Mouse (Mus musculus): ENCODE data around the gene Zfp988. TPM values are rescaled to one million over a fixed set of nuclear protein-coding genes. Genes with fewer than 3 reads are reported as not detected.
"Not testable (repeated sequence)": the region's sequence is repeated elsewhere in the genome, so short reads cannot be mapped to it uniquely, and the experiment has no call there.

Zfp988 gene
- polyA plus RNA-seq, 1 experiment, result not detected

DNA sequence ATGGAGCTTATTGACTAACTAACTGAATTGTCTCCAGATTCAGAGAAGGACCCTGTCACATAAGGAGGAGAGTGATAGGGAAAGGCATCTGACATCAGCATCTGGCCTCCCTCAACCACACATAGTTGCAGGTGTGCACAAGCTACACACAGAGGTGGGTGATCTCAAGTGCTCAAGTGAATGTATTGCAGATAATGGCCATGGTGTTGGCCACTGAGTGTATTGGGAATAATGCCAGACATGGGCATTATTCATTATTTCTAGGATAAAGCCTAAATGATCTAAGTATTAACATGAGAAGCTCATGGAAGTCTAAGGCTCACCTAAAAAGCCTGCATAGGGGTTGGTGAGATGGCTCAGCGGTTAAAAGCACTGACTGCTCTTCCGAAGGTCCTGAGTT is 45.1 kb downstream of the Zfp988 start:
- not testable (repeated sequence) for DNase-seq; H3K4me3 ChIP-seq (replicated peaks; ENCODE audit: extremely low read depth, low read depth, low read length); H3K4me1 ChIP-seq (ENCODE audit: control insufficient read depth, insufficient read depth, low read length)
- WGBS, result 77% methylated on average over 2 of the region's 2 CpGs

DNA sequence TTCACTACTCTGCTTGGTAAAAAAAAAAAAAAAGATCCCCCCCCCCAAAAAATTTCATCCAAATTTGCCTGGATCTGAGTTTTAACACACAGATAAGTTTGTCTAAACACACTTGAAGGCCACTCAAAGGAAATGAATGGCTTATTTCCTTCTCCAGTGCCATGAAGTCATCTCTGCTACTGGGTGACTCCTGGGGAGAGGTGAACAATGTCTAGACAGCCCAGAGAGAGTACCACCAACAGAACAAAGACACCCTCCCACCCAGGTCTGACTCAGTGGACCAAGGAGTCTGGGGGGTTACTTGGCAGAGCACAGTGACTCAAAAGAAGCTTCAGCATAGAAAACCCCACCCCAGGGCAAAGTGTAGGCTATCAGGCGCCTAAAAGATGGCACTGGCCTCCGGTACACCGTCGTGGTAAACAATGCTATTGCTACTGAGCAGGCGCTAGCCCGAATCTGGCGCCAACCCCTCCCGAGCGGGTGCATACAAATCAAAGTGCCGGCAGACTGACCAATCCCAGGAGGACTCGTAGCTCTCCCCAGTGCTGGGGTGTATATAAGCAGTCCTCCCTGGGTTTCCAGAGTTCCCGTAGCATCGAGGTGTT is 46.0 kb downstream of the Zfp988 start:
- WGBS, result 80% methylated on average over 11 of the region's 13 CpGs
- H3K4me3 ChIP-seq (replicated peaks; ENCODE audit: extremely low read depth, low read depth, low read length); DNase-seq; H3K4me1 ChIP-seq (ENCODE audit: control insufficient read depth, insufficient read depth, low read length): not testable (repeated sequence)

DNA sequence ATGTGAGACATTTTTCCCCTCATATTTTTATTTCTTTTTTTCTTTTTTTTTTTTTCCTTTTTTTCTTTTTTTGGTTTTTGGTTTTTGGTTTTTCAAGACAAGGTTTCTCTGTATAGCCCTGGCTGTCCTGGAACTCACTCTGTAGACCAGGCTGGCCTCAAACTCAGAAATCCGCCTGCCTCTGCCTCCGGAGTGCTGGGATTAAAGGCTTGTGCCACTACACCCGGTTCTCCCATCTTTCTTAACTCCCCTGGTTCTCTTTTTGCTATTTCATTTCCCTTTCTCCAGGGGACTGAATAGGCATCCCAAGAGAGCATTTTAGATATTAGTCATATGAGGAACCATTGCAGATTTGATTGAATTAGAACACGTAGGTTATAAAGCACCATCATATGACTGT is 48.2 kb downstream of the Zfp988 start:
- not testable (repeated sequence) for DNase-seq; H3K4me1 ChIP-seq (ENCODE audit: control insufficient read depth, insufficient read depth, low read length); H3K4me3 ChIP-seq (replicated peaks; ENCODE audit: extremely low read depth, low read depth, low read length)
- WGBS, result 70% methylated on average over 4 of the region's 4 CpGs

DNA sequence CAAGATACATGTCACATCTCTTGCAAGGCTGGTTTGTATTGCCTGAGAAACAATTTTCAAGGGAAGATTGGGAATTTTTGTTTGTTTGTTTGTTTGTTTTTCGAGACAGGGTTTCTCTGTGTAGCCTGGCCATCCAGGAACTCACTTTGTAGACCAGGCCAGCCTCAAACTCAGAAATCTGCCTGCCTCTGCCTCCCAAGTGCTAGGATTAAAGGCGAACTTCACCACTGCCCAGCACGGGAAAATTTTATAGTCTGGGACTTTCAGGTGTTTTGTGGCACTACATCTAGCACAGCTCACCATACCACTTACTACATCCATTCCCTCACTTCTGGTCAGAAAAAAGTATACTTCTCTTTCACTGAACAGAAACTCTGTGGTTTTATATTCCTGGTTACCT is 50.6 kb downstream of the Zfp988 start:
- H3K4me3 ChIP-seq (replicated peaks; ENCODE audit: extremely low read depth, low read depth, low read length); H3K4me1 ChIP-seq (ENCODE audit: control insufficient read depth, insufficient read depth, low read length); DNase-seq: not testable (repeated sequence)
- no CpG with 5 or more reads among the region's 3 CpGs for WGBS

DNA sequence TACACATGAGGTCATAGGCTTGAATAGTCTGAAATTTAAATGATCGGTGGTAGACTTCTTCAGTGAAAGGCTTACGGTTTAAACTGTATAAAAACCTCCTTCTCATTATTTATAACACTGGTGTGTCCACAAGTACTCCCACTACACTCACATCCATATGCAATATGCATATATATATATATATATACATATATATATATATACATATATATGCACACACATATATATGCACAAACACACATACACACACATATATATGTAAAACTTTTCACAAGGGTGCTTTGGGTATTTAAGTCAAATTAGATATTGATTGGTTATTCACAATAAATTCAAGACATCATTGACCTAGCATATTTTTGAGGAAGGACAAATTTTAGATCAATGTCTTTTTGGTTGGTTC is 51.7 kb downstream of the Zfp988 start:
- not testable (repeated sequence) for H3K4me3 ChIP-seq (replicated peaks; ENCODE audit: extremely low read depth, low read depth, low read length); H3K4me1 ChIP-seq (ENCODE audit: control insufficient read depth, insufficient read depth, low read length); DNase-seq
- no CpG with 5 or more reads among the region's 2 CpGs for WGBS

DNA sequence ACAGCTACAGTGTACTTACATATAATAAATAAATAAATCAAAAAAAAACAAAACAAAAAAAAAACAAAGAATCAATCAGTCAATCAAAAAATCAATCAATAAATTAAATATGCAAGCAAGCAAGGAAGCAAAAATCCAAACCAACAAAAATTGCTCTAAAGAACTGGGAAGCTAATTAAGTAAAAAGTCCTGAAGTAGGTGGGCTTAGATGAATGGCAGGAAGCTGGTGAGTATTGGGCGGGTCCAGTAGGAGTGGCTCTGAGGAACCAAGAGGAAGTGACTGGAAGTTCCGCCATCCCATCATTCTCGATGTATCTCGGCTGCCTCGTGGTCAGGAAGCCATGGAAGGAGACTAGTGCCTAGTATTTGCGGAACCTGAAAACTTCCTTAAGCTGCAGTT is 55.5 kb downstream of the Zfp988 start, which contains the start of gene Zfp978:
TSS of gene Zfp978 (plus strand) at position 301 of the 400 bp plus-strand sequence.
- no CpG with 5 or more reads among the region's 6 CpGs for WGBS
- not testable (repeated sequence) for H3K4me1 ChIP-seq (ENCODE audit: control insufficient read depth, insufficient read depth, low read length); H3K4me3 ChIP-seq (replicated peaks; ENCODE audit: extremely low read depth, low read depth, low read length); DNase-seq

DNA sequence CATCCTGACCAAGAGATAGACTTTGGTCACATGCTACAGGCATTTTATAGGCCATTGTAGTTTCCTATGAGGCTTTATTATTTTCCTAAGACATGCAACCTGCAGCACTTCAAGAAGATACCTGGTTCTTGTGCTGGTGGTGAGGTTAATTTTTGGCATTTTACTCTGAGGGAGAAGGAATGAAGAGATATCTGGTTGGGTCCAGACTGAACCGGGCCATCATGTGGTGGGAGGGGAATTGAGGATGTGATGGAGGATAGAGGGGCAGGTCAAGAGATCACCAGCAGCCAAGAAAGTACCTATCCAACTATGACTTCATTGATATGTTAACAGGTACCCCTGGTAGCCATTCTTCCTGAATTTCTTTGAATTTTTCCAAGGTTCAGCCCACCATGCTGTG is 56.4 kb downstream of the Zfp988 start:
- WGBS, result no CpG with 5 or more reads among the region's 1 CpGs
- not testable (repeated sequence) for H3K4me3 ChIP-seq (replicated peaks; ENCODE audit: extremely low read depth, low read depth, low read length); DNase-seq; H3K4me1 ChIP-seq (ENCODE audit: control insufficient read depth, insufficient read depth, low read length)

DNA sequence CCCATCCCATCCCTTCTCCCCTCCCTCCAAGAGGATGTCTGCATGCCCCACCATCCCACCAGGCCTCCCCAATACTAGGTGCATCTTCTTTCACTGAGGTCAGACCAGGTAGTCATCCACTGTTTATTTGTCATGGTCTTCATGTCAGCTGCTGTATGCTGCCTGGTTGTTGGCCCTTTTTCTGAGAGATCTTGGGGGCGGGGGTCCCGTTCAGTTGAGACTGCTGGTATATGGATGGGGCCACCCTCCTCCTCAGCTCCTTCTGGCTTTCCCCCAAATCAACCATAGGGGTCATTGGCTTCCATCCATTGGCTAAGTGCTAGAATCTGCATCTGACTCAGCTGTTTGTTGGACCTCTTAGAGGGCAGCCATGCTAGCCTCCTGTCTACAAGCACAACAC is 64.1 kb downstream of the Zfp988 start:
- not testable (repeated sequence) for DNase-seq; H3K4me1 ChIP-seq (ENCODE audit: control insufficient read depth, insufficient read depth, low read length); H3K4me3 ChIP-seq (replicated peaks; ENCODE audit: extremely low read depth, low read depth, low read length)
- no CpG with 5 or more reads among the region's 2 CpGs for WGBS

DNA sequence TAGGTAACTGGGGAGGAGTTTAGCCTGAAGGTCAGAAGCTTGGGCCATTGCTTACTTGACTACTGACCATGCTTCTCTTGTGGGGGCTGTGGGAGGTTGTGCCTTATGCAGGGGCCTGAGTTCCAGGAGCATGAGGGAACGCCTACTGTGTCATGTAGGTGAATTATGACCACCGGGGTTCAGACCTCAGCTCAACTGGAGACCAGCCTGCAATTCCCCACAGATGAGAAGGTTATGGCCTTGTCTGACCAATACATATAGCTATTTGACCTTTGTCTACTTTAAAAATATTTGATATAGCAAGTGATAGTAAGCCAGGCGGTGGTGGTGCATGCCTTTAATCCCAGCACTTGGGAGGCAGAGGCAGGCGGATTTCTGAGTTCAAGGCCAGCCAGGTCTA is 77.7 kb downstream of the Zfp988 start:
- not testable (repeated sequence) for DNase-seq; H3K4me1 ChIP-seq (ENCODE audit: control insufficient read depth, insufficient read depth, low read length)
- WGBS, result 83% methylated on average over 4 of the region's 4 CpGs

More for the DNA sequence above, 77.7 kb downstream of the Zfp988 start:
- not testable (repeated sequence) for H3K4me3 ChIP-seq (replicated peaks; ENCODE audit: extremely low read depth, low read depth, low read length)

Other genes starting within 250 kb of the Zfp988 start
- 0.08 and 0.28 TPM in 2 replicates for gene Zfp991, start 173.6 kb upstream of the Zfp988 start, polyA plus RNA-seq (2012; rRNA removed)
- not detected in 2 replicates for gene Zfp978, start 55.6 kb downstream of the Zfp988 start, polyA plus RNA-seq (2012; rRNA removed)
- gene Zfp982, start 186.7 kb downstream of the Zfp988 start, polyA plus RNA-seq (2012; rRNA removed), result 0.15 and 0.31 TPM in 2 replicates
- 0.04 TPM in 1 of 2 replicates, not detected in the other for gene Gm16503, start 234.5 kb downstream of the Zfp988 start, polyA plus RNA-seq (2012; rRNA removed)
- not detected in 2 replicates for gene Zfp985, start 247.6 kb downstream of the Zfp988 start, polyA plus RNA-seq (2012; rRNA removed)

Data from lung, adult 2 months (tissue).